Mouse (Mus musculus) olfactory bulb, adult 2 months (tissue): Measurements from ENCODE around the gene Gm8127.
"Not testable (repeated sequence)": the region's sequence is repeated elsewhere in the genome, so short reads cannot be mapped to it uniquely, and the experiment has no call there.

ENCODE experiments used
- CTCF ChIP-seq: fragments of 200-500 bp; IDR thresholded peaks from 2 replicates; pipeline ENCODE4 v1.5.1; 2012; ENCODE audit warnings: low read depth, mild to moderate bottlenecking, low read length, moderate library complexity; ENCODE audit not compliant: insufficient read depth
- POLR2A ChIP-seq: fragments of 200-500 bp; IDR thresholded peaks from 2 replicates; pipeline ENCODE4 v1.6.1; 2012; ENCODE audit warnings: mild to moderate bottlenecking, low read depth, low read length, moderate library complexity; ENCODE audit not compliant: insufficient read depth

- not testable (repeated sequence) for TF ChIP-seq POLR2A, CTCF
Measured at GRCm38 (mm10) chr14:43275752-43276151, 17.9 kb downstream of the Gm8127 start.
